Mouse (Mus musculus) megakaryocyte progenitor cell, adult 5-6 weeks (primary cell): Measurements from ENCODE around the gene Zcwpw1. TPM values are rescaled to one million over a fixed set of nuclear protein-coding genes. Genes with fewer than 3 reads are reported as not detected.

ENCODE experiments used
- ATAC-seq: replicated peaks from 2 replicates; pipeline ENCODE4 v1.8.0; 2016; ENCODE audit warnings: mild to moderate bottlenecking, moderate TSS enrichment, inconsistent platforms; ENCODE audit not compliant: poor library complexity
- total RNA-seq, 2 experiments: library from RNA; stranded (forward) in 1 of 2; stranded (reverse) in 1 of 2; fragments of 157-497, 149-512 nt in 1 of 2; fragments of 200-1000 nt in 1 of 2; gene quantifications; 2 replicates each; pipeline versions ENCODE4 v1.2.3 to v1.2.4; 2015 to 2017

The Zcwpw1 gene
- total RNA-seq, 2 experiments from 2014 or later = 6.2 to 10.5 TPM

DNA sequence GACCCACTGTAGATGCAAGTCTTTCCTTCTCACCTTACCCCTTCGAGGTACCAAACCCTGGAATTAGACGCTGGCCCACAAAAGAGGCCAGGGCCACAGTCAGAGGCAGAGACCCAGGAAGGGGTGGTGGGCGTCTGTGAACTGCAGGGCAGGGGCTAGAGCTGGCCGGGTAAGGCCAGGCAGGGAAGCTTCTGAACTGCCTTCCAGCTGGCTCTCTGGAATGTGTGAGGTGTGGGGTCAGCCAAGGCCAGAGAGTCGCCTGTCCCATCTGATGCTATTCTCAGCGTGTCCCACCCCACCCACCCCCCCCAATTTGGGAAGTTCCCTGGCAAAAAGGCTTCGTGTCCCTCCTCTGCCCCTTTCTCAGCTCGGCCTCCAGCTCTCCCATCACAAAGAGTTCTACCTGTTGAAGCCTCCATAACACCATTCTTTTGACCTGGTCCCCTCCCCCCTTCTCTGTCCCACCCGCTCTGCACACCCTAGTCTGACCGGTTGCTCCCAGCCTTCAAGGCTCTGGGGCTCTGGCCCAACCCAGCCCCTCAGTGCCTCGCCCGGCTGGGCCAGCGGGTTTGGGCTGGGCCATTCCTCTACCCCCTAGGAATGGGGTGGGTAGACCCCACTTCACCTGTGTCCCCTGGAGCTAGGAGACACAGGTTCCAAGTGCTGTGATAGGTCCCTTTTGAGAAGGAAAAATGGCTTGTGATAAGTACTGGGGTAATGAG, 34.3 kb upstream of the Zcwpw1 start:
- ATAC-seq = no peak

DNA sequence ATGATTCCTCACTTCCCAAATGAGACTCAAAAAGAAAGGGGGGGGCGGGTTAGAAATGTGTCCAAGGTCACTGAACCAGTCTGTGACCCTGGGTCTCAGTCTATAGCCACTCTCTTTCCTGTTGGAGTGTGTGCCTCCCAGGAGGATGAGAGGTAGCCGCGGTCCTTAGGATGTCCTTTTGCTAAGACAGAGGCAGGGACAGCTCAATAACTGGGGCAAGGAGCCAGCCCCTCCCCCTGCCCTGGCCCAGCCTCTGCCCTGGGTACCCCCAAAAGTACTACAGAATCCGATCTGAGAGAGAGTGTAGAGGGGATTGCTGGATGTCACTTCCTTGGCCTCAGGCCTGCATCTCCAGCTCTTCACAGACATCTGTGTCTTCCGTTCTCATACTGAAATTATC, 32.2 kb upstream of the Zcwpw1 start:
- ATAC-seq = no peak

- no peak for ATAC-seq
These were observed 31.5 kb upstream of the Zcwpw1 start for GRCm38 (mm10) chr5:137756106-137756505.

DNA sequence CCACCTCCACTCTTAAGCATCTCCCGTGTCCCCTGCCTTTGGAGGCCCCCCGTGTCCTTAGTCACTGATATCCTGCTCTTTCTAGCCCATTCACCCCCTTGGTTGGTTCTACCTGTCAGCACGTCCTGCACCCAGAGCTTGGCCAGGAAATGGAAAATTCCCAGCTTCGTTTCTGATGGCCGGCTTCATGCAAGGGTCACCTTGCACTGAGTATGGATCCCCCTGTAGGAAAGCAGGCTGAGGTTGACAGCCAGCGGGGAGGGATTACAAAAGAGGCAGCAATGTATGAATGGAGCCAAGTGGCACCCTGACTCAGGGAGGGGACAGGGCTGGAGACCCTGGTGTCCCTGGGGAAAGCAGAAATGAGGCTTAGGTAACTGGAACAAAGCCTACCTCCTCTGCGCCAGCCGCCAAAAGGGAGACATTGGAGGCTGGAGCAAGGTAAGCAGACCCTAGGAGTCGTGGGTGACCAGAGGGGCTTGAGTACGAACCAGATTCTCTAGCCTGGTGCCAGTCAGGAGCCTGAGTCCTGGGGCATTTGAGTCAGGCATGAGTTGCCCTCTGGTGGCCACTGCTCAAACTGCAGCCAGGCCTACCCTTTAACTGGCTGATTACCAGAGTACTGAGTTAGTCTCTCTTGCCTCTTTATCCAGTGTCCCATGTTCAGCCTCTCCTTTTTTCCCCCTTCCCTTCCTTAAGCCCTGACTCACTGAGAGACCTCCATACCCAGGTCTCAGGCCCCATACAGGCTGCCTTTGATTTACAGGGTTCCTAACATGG, 30.5 kb upstream of the Zcwpw1 start:
- ATAC-seq = peak; percentile 72

GRCm38 (mm10) chr5:137757887-137758286, 29.7 kb upstream of the Zcwpw1 start:
- ATAC-seq = no peak

DNA sequence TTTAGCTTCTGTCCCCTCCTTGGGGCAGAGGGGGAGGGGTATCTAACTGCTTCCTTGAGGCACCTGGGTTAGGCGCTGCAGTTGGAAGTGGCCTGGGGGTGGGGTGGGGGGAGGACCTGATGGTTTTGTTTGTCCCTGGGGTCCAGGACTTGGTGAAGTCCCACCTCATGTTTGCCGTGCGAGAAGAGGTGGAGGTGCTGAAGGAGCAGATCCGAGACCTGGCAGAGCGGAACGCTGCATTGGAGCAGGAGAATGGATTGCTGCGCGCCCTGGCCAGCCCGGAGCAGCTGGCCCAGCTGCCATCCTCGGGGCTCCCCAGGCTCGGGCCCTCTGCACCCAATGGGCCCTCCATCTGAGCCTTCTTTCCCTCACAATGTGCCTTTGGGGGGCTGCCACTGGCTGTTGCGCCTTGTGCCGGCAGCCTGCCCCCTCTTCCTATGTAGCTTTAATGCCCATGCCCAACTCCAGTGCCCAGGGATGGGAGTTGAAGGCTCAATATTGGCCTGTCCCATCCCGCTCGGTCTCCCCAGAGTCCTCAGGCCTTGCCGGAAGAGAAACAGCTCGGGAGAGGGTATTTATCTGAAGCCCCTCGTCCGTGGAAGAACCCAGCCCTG, 28.6 kb upstream of the Zcwpw1 start:
- ATAC-seq = no peak

GRCm38 (mm10) chr5:137759971-137760412, 27.6 kb upstream of the Zcwpw1 start:
- ATAC-seq = peak; percentile 96

DNA sequence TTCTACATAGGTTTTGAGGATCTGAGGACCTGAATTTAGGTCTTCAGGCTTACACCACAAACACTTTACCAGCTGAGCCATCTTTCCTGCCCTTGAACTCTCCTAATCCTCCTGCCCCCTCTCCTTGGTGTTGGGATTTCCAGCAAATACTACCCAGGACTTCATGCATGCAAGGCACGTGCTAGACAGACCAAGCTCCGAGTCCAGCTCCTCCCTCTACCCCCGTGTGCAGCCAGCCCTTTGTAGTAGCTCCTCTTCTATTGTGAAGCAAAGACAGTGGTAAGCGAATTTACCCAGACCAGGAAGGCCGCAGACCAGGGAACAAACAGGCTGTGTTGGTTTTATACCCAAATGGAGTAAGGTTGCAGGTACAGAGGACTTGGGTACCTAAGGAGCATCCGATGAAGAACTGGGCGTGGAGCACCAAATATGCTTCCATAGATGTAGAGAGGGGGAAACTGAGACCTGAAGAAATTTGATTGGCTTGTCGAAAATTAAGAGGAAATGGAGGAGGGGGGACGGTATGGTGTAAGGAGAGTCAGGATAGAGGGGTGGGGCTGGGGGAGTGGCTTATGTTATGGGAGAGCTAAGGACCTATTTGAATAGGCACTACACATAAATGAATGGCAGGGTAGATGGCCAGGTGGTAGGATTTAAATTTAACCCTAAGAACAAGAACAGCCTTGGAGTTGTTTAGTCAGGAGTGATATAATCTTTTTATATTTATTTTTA, 22.8 kb upstream of the Zcwpw1 start:
- no peak for ATAC-seq

DNA sequence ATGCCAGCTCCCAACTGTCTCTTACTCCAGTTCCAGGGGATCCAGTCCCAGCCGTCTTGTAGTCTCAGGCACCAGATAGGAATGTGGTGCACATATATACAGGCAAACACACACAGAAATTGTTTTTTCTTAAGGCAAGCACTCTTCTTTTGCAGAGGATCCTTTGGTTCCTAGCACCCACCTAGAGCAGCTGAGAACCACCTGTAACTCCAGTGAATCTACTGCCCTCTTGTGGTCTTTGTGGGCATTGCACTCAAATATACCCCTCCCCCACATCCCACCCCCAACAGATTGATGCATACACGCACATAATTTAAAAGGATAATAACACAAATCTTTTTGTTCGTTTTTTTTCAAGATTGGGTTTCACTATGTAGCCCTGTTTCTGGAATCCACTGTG, 21.3 kb upstream of the Zcwpw1 start:
- ATAC-seq = peak; percentile 65

- ATAC-seq = no peak
These were observed 19.1 kb upstream of the Zcwpw1 start for GRCm38 (mm10) chr5:137768475-137768874.

- ATAC-seq = peak; percentile 85
These were observed 16.9 kb upstream of the Zcwpw1 start for GRCm38 (mm10) chr5:137770709-137771108.

- peak; percentile 32 for ATAC-seq
These were observed 14.8 kb upstream of the Zcwpw1 start for GRCm38 (mm10) chr5:137772755-137773154.

GRCm38 (mm10) chr5:137775587-137776290, 11.9 kb upstream of the Zcwpw1 start:
- no peak for ATAC-seq

DNA sequence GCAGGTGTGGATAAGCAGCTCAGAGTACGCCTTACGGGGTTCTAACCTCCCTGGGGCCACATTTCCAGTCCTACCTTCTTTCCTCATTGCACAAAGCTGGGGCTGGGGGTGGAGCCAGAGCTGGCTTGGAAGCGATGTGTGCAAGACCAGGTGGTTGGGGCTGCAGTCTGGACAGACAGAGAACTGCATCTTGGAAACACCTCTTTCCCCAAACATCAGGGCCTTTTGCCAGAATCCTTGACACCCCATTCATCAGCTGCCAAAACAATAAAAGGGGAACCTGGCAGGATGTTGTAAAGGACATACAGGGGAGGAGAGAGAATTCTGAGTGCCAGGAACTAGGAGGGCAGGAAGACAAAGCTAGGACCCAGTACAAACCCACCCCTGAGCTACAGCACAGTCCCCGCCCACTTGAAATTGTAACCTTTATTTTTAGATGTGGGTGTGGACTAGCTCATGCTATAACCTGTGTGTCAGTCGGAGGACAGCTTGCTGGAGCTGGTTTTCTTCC, 11.1 kb upstream of the Zcwpw1 start:
- ATAC-seq = peak; percentile 46

GRCm38 (mm10) chr5:137777267-137777845, 10.2 kb upstream of the Zcwpw1 start:
- ATAC-seq = no peak

DNA sequence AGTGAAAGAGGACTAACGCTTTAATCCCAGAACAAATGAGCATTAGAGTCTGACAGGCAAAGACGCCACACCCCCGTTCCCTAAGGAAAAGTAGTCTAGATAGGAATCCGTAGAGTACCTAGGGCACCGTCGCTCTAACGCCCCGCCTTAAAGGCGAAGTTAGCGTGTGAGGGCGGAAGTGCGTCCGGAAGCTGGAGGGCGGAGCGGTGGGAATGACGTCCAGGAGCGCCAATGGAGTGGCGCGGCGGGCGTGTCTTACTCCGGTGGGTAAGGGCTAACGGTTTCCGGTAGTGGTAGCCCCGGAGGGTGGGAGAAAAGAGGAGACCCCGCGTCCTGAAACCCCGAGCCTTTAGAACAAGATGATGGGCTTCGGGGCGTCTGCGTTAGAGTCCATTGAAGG, 9.0 kb upstream of the Zcwpw1 start, which contains the start of gene Ppp1r35:
Gene Ppp1r35 (plus strand): TSS at position 215 of the 400 bp plus-strand sequence.
- peak; percentile 93 for ATAC-seq

- ATAC-seq = peak; percentile 16; the same call in 1 of the 2 replicates
These were observed 8.3 kb upstream of the Zcwpw1 start for GRCm38 (mm10) chr5:137779053-137779933.

- no peak for ATAC-seq
These were observed 5.9 kb upstream of the Zcwpw1 start for GRCm38 (mm10) chr5:137781661-137782060.
